Mouse (Mus musculus) hindbrain, embryonic 14.5 days (tissue): ENCODE measurements at regions not wholly inside any gene's neighbourhood (a gene's known extent, or its start where the extent isn't known, plus 50 kb on each side); places are given as distances from the start of the nearest gene placed in this dataset.

Source experiments
- ATAC-seq: fragments of 200-750 bp; cut with Nextera tagmentation; 2 replicates; pipeline ENCODE4 v1.8.0; 2017; ENCODE audit warnings: moderate number of reproducible peaks, mild to moderate bottlenecking, moderate TSS enrichment, moderate library complexity; ENCODE audit not compliant: low FRiP score
- DNase-seq: peaks from one replicate; pipeline ENCODE4 v3.0.0-alpha.2; 2015; ENCODE audit warnings: low spot score
- H3K27ac ChIP-seq: fragments of 300-500 bp; sonication (generic); 2 replicates; pipeline ENCODE4 v1.5.1; 2014; ENCODE audit warnings: mild to moderate bottlenecking, moderate library complexity
- H3K27me3 ChIP-seq: fragments of 300-500 bp; sonication (generic); 2 replicates; pipeline ENCODE4 v1.6.1; 2014; ENCODE audit warnings: mild to moderate bottlenecking, low read length, mixed read lengths; ENCODE audit not compliant: control insufficient read depth, insufficient read depth
- H3K36me3 ChIP-seq: fragments of 300-500 bp; sonication (generic); replicated peaks from 2 replicates; pipeline ENCODE4 v1.6.1; 2014; ENCODE audit not compliant: control insufficient read depth, insufficient read depth
- H3K4me1 ChIP-seq: fragments of 300-500 bp; sonication (generic); replicated peaks from 2 replicates; pipeline ENCODE4 v1.6.1; 2014; ENCODE audit warnings: antibody characterized with exemption, low read length, mixed read lengths; ENCODE audit not compliant: control insufficient read depth, insufficient read depth
- H3K4me2 ChIP-seq: fragments of 300-500 bp; sonication (generic); replicated peaks from 2 replicates; pipeline ENCODE4 v1.6.1; 2014; ENCODE audit warnings: mild to moderate bottlenecking, moderate library complexity
- H3K4me3 ChIP-seq: fragments of 300-500 bp; sonication (generic); replicated peaks from 2 replicates; pipeline ENCODE4 v1.5.1; 2014; ENCODE audit warnings: mild to moderate bottlenecking, low read length
- H3K9ac ChIP-seq: fragments of 300-500 bp; sonication (generic); 2 replicates; pipeline ENCODE4 v1.6.1; 2014
- H3K9me3 ChIP-seq: fragments of 300-500 bp; sonication (generic); 2 replicates; pipeline ENCODE4 v1.6.1; 2016; ENCODE audit warnings: low read length; ENCODE audit not compliant: control insufficient read depth
- WGBS: fragments of 180-500 bp; shearing (Covaris S2); extraction: QIAGEN DNeasy Blood & Tissue Kit; methylation state at CpG from one replicate; pipeline ENCODE4 v1.1.7; 2014; 5-methylcytosine and 5-hydroxymethylcytosine counted together

DNA sequence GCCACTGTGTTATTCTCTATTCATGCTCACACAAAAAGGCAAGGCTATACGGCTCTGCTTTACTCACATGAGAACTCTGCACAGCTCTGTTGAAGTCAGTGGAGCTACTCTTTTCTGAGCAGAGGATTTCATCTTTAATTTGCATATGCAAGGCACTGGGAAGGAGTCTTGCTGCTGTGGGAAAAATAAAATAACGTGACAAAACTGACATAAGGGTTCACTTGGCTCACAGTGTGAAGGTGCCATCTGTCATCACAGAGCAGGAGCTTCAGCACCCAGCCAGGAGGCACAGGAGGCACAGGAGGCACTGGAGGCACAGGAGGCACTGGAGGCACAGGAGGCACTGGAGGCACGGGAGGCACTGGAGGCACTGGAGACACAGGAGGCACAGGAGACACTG is 83.9 kb upstream of the Lhx8 start:
- Histone ChIP-seq H3K4me1 (no peaks in the 10 kb centered on the region), H3K27ac (no peak overlapping the region), H3K36me3 (no peaks in the 10 kb centered on the region), H3K4me2 (no peak overlapping the region), H3K9me3 (no peaks in the 10 kb centered on the region), H3K27me3 (no peaks in the 10 kb centered on the region), H3K4me3 (no peak overlapping the region), H3K9ac (no peak overlapping the region)
- DNase-seq (no peak), ATAC-seq (no peak)
- WGBS: 56% methylated on average over 3 of the region's 3 CpGs

GRCm38 (mm10) chr3:154410292-154410691 is 79.8 kb upstream of the Lhx8 start:
- Histone ChIP-seq H3K27me3 (no peaks in the 10 kb centered on the region), H3K36me3 (no peaks in the 10 kb centered on the region), H3K4me1 (no peaks in the 10 kb centered on the region), H3K9ac (no peak overlapping the region), H3K4me2 (no peak overlapping the region), H3K27ac (no peak overlapping the region), H3K4me3 (no peak overlapping the region), H3K9me3 (0 out of 2 replicates have a peak, but pooled peaks cover 8% of the 10 kb centered on the region)
- no peak for DNase-seq
- ATAC-seq: no peak
- 100% methylated on average over 2 of the region's 2 CpGs for WGBS

- ATAC-seq: no peak
- no peak overlapping the region for H3K4me2 ChIP-seq
- H3K27me3 ChIP-seq: no peaks in the 10 kb centered on the region
- H3K4me3 ChIP-seq: no peak overlapping the region
- no peaks in the 10 kb centered on the region for H3K4me1 ChIP-seq
- no peak overlapping the region for H3K27ac ChIP-seq
- no peaks in the 10 kb centered on the region for H3K9me3 ChIP-seq
- 65% methylated on average over 4 of the region's 4 CpGs for WGBS
- H3K36me3 ChIP-seq: no peaks in the 10 kb centered on the region
- no peak overlapping the region for H3K9ac ChIP-seq
- DNase-seq: no peak
Observed at GRCm38 (mm10) chr3:154402081-154402480, 71.6 kb upstream of the Lhx8 start.

GRCm38 (mm10) chr3:154393626-154394025 is 63.2 kb upstream of the Lhx8 start:
- Histone ChIP-seq H3K9ac (no peak overlapping the region), H3K27me3 (no peaks in the 10 kb centered on the region), H3K36me3 (no peaks in the 10 kb centered on the region), H3K4me1 (no peaks in the 10 kb centered on the region), H3K4me3 (no peak overlapping the region), H3K9me3 (no peaks in the 10 kb centered on the region), H3K4me2 (no peak overlapping the region), H3K27ac (no peak overlapping the region)
- ATAC-seq: no peak
- no peak for DNase-seq
- WGBS: 46% methylated on average over 5 of the region's 5 CpGs

- Histone ChIP-seq H3K27ac (no peak overlapping the region), H3K9ac (no peak overlapping the region), H3K4me2 (no peak overlapping the region), H3K4me1 (no peaks in the 10 kb centered on the region), H3K27me3 (no peaks in the 10 kb centered on the region), H3K9me3 (no peaks in the 10 kb centered on the region), H3K4me3 (no peak overlapping the region), H3K36me3 (no peaks in the 10 kb centered on the region)
- 47% methylated on average over 3 of the region's 3 CpGs for WGBS
- ATAC-seq (no peak), DNase-seq (no peak)
Observed at GRCm38 (mm10) chr3:154391629-154392028, 61.2 kb upstream of the Lhx8 start.

DNA sequence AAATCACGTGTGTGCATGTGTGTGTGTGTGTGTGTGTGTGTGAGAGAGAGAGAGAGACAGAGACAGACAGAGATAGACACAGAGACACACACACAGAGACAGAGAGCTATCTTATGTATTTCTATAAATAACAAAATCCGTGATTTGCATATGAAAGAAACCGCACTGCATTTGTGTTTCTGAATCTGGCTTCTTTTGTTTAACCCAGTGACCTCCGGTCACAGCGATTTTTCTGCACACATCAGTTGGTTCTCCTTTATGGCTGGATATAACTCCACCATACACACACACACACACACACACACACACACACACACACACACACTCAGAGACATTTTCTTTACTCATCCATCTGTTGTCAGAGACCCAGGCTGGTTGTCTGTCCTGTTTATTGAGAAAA is 58.2 kb upstream of the Lhx8 start:
- Histone ChIP-seq H3K4me3 (no peak overlapping the region), H3K27ac (no peak overlapping the region), H3K4me1 (peaks cover 9% of the 10 kb centered on the region), H3K9ac (no peak overlapping the region), H3K4me2 (no peak overlapping the region), H3K36me3 (no peaks in the 10 kb centered on the region), H3K27me3 (no peaks in the 10 kb centered on the region), H3K9me3 (no peaks in the 10 kb centered on the region)
- DNase-seq: no peak
- 30% methylated on average over 5 of the region's 5 CpGs for WGBS
- no peak for ATAC-seq

GRCm38 (mm10) chr3:154387271-154387670 is 56.8 kb upstream of the Lhx8 start:
- H3K4me2 ChIP-seq: no peak overlapping the region
- no peaks in the 10 kb centered on the region for H3K27me3 ChIP-seq
- no peak overlapping the region for H3K27ac ChIP-seq
- H3K4me3 ChIP-seq: no peak overlapping the region
- peaks cover 9% of the 10 kb centered on the region for H3K4me1 ChIP-seq
- no peak for ATAC-seq
- DNase-seq: no peak
- no peaks in the 10 kb centered on the region for H3K36me3 ChIP-seq
- no peak overlapping the region for H3K9ac ChIP-seq
- H3K9me3 ChIP-seq: no peaks in the 10 kb centered on the region
- 68% methylated on average over 1 of the region's 1 CpGs for WGBS

- H3K27me3 ChIP-seq: no peaks in the 10 kb centered on the region
- H3K9ac ChIP-seq: peak overlapping the region; percentile 36; the same call in 1 of the 2 replicates
- no peak overlapping the region; the same call in 1 of the 2 replicates for H3K4me2 ChIP-seq
- ATAC-seq (peak; percentile 78), DNase-seq (peak; percentile 52)
- no peaks in the 10 kb centered on the region for H3K36me3 ChIP-seq
- H3K4me3 ChIP-seq: no peak overlapping the region
- H3K4me1 ChIP-seq: peaks cover 9% of the 10 kb centered on the region
- no peaks in the 10 kb centered on the region for H3K9me3 ChIP-seq
- no peak overlapping the region for H3K27ac ChIP-seq
- 12% methylated on average over 10 of the region's 10 CpGs for WGBS
Observed at GRCm38 (mm10) chr3:154385831-154386312, 55.4 kb upstream of the Lhx8 start.

DNA sequence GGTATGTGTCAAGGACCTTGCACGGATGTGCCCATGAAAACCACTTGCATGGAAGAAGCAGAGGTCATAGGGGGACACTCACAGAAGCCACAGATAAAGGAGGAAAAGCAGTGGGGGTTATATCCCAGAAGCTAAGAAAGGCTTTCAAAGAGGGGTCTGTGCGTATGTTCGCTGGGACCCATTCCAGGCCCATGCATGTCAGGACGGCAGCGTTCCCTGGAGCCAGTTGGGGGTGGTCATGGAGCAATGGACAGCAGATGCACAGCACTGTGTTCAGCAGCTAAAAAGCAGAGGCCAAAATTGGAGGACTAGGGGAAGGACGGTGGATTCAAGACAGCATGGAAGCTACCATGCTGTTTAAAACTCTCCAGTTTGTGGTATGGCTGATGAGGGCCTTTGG is 52.4 kb upstream of the Lhx8 start:
- H3K36me3 ChIP-seq: no peaks in the 10 kb centered on the region
- no peak overlapping the region for H3K4me3 ChIP-seq
- DNase-seq: no peak
- no peak overlapping the region for H3K4me2 ChIP-seq
- H3K9me3 ChIP-seq: no peaks in the 10 kb centered on the region
- H3K27me3 ChIP-seq: no peaks in the 10 kb centered on the region
- H3K4me1 ChIP-seq: peaks cover 9% of the 10 kb centered on the region
- H3K9ac ChIP-seq: no peak overlapping the region
- 62% methylated on average over 6 of the region's 6 CpGs for WGBS
- ATAC-seq: no peak
- no peak overlapping the region for H3K27ac ChIP-seq

- WGBS: 15% methylated on average over 5 of the region's 5 CpGs
- no peak overlapping the region for H3K4me3 ChIP-seq
- no peak overlapping the region for H3K27ac ChIP-seq
- H3K4me2 ChIP-seq: no peak overlapping the region
- H3K9ac ChIP-seq: no peak overlapping the region
- H3K36me3 ChIP-seq: no peaks in the 10 kb centered on the region
- peaks cover 9% of the 10 kb centered on the region for H3K4me1 ChIP-seq
- DNase-seq: no peak
- no peak for ATAC-seq
- no peaks in the 10 kb centered on the region for H3K9me3 ChIP-seq
- H3K27me3 ChIP-seq: no peaks in the 10 kb centered on the region
Observed at GRCm38 (mm10) chr3:154381561-154381960, 51.1 kb upstream of the Lhx8 start.
